Mouse (Mus musculus) forebrain, postnatal 0 days (tissue): ENCODE measurements around the gene Maco1. TPM values are rescaled to one million over a fixed set of nuclear protein-coding genes. Genes with fewer than 3 reads are reported as not detected.

ENCODE experiments used
- ATAC-seq: fragments of 200-750 bp; cut with Nextera tagmentation; 2 replicates; pipeline ENCODE4 v1.8.0; 2017; ENCODE audit warnings: mild to moderate bottlenecking, moderate library complexity
- DNase-seq: peaks from one replicate; pipeline ENCODE4 v3.0.0-alpha.2; 2015
- H3K27ac ChIP-seq: fragments of 300-500 bp; sonication (generic); 2 replicates; pipeline ENCODE4 v1.5.1; 2014; ENCODE audit warnings: low read depth, mild to moderate bottlenecking, antibody characterized with exemption, low read length, moderate library complexity, mixed read lengths
- H3K27me3 ChIP-seq: fragments of 300-500 bp; sonication (generic); 2 replicates; pipeline ENCODE4 v1.6.1; 2014; ENCODE audit warnings: mild to moderate bottlenecking, low read length, mixed read lengths; ENCODE audit not compliant: insufficient read depth
- H3K36me3 ChIP-seq: fragments of 300-500 bp; sonication (generic); 2 replicates; pipeline ENCODE4 v1.6.1; 2014; ENCODE audit warnings: mild to moderate bottlenecking, moderate library complexity; ENCODE audit not compliant: insufficient read depth
- H3K4me1 ChIP-seq: fragments of 300-500 bp; sonication (generic); 2 replicates; pipeline ENCODE4 v1.6.1; 2014; ENCODE audit warnings: antibody characterized with exemption; ENCODE audit not compliant: insufficient read depth
- H3K4me2 ChIP-seq: fragments of 300-500 bp; sonication (generic); 2 replicates; pipeline ENCODE4 v1.6.1; 2014; ENCODE audit warnings: low read depth, mild to moderate bottlenecking, moderate library complexity
- H3K4me3 ChIP-seq: fragments of 300-500 bp; sonication (generic); 2 replicates; pipeline ENCODE4 v1.5.1; 2014; ENCODE audit warnings: low read depth, low read length, mixed read lengths
- H3K9ac ChIP-seq: fragments of 300-500 bp; sonication (generic); 2 replicates; pipeline ENCODE4 v1.6.1; 2014; ENCODE audit warnings: mild to moderate bottlenecking
- H3K9me3 ChIP-seq: fragments of 300-500 bp; sonication (generic); 2 replicates; pipeline ENCODE4 v1.6.1; 2016; ENCODE audit warnings: low read length
- CTCF ChIP-seq: sonication (generic); IDR thresholded peaks from 2 replicates; pipeline ENCODE4 v1.5.1; 2016; ENCODE audit warnings: antibody characterized with exemption, control low read depth, low read depth
- WGBS: fragments of 180-500 bp; shearing (Covaris S2); extraction: QIAGEN DNeasy Blood & Tissue Kit; methylation state at CpG from one replicate; pipeline ENCODE4 v1.1.7; 2014; 5-methylcytosine and 5-hydroxymethylcytosine counted together
- polyA plus RNA-seq: library from polyadenylated mRNA; unstranded; fragments of >200 nt; fragmentation: Nextera tagmentation; extraction: Ambion mirVana; gene quantifications from 2 replicates; pipeline ENCODE4 v1.2.1, GENCODE M21; 2015
- total RNA-seq: library from RNA; depleted of rRNA; stranded (reverse); fragments of >200 nt; gene quantifications from 2 replicates; pipeline ENCODE4 v1.2.3, GENCODE M21; 2014; rRNA removed

Maco1 gene
- total RNA-seq = 84.2 and 103 TPM in 2 replicates
- polyA plus RNA-seq = 55.1 and 78.4 TPM in 2 replicates

DNA sequence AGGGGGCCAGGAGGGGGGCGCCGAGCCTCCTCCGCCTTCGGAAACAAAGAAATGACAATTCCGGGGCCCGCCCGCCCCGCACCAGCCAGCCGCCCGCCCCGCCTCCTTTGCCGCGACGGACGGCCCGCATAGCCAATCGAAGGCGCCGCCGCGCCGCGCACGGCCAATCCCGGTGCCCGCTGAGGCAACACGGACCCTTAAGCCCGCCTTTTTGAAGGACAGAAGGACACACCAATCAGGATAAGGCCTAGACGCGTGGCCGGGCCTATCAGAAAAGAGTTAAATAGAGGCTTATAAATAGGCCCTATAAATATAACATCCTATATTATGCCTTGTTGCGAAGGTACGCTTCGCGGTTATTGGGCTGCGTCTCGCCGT, at the start of gene Maco1:
TSS of gene Maco1 (minus strand) at position 87 of the 378 bp plus-strand sequence.
- Histone ChIP-seq H3K9ac (peak within 1 kb of the TSS; percentile 99), H3K9me3 (no peaks in the 10 kb centered on the region), H3K27me3 (no peaks in the 10 kb centered on the region; the same call in 1 of the 2 replicates), H3K36me3 (no peaks in the 10 kb centered on the region), H3K4me3 (peak within 1 kb of the TSS; percentile 99), H3K27ac (peak within 1 kb of the TSS; percentile 99), H3K4me2 (peak within 1 kb of the TSS; percentile 63), H3K4me1 (peaks cover 15% of the 10 kb centered on the region)
- ATAC-seq (peak; percentile 94), DNase-seq (peak; percentile 99)
- no peak for TF ChIP-seq CTCF
- 2% methylated on average over 38 of the region's 38 CpGs for WGBS

DNA sequence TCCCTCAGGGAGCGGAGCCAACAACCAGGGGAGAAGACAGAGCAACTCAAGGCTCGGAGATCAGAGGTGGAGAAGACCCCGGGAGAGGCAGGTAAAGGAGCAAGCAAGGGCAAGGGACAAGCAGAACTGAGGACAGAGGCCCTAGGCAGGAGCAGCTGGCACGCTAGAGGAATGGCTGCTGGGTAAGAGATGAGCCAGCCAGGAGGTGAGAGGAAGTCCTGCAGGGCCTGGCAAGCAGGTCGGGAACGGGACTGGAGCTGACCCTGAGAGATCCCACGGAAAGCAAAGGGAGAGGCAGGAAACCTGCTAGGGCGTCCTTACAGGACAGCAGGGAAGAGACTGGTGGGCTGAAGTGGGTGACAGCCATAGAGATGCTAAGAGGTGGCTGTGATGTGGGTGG, 48.0 kb upstream of the Maco1 start:
- Histone ChIP-seq H3K27ac (no peak overlapping the region), H3K9me3 (no peaks in the 10 kb centered on the region), H3K36me3 (peaks cover 91% of the 10 kb centered on the region), H3K9ac (no peak overlapping the region), H3K4me1 (no peaks in the 10 kb centered on the region), H3K4me2 (no peak overlapping the region), H3K27me3 (no peaks in the 10 kb centered on the region), H3K4me3 (no peak overlapping the region)
- no peak for DNase-seq
- WGBS = 97% methylated on average over 8 of the region's 8 CpGs
- ATAC-seq = no peak
- TF ChIP-seq CTCF = no peak

DNA sequence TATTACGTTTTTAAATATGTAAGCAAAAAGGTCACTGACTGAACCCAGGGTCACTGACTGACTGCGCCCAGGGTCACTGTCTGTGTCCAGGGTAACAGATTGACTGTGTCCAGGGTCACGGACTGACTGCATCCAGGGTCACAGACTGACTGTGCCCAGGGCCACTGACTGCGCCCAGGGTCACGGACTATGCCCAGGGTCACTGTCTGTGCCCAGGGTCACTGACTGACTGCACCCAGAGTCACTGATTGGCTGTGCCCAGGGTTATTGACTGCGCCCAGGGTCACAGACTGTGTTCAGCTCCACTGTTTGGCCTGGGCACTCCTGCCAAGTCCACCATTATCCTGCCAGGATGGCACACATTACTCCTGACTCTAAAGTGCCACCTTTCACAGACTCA, 44.1 kb upstream of the Maco1 start:
- Histone ChIP-seq H3K27ac (no peak overlapping the region), H3K9ac (no peak overlapping the region), H3K9me3 (no peaks in the 10 kb centered on the region), H3K27me3 (no peaks in the 10 kb centered on the region), H3K4me2 (no peak overlapping the region), H3K4me1 (no peaks in the 10 kb centered on the region), H3K36me3 (peaks cover 62% of the 10 kb centered on the region), H3K4me3 (no peak overlapping the region)
- TF ChIP-seq CTCF = no peak
- 95% methylated on average over 6 of the region's 6 CpGs for WGBS
- DNase-seq (no peak), ATAC-seq (no peak)

DNA sequence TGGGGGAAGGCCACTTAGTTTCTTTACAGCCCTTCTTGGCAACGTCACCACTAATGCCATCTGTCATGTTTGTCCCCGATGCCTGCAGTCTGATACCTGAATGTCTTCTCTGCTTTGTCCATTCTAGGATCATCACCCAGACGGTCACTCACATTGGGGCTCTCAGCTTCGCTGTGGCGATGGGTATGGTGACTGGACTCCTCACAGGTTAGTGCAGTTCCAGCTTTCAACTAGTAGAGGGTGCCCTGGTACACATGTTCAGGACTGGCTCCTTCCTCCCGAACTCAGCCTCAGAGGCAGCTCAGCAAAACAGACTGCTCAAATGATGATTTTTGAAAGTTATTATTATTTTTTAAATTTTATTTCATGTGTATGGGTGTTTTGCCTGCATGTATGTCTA, 39.0 kb upstream of the Maco1 start:
- Histone ChIP-seq H3K4me1 (no peaks in the 10 kb centered on the region), H3K4me2 (no peak overlapping the region), H3K9ac (no peak overlapping the region), H3K27me3 (no peaks in the 10 kb centered on the region), H3K36me3 (peaks cover 19% of the 10 kb centered on the region), H3K9me3 (no peaks in the 10 kb centered on the region), H3K4me3 (no peak overlapping the region), H3K27ac (no peak overlapping the region)
- DNase-seq (no peak), ATAC-seq (no peak)
- no peak for TF ChIP-seq CTCF
- 73% methylated on average over 6 of the region's 6 CpGs for WGBS

DNA sequence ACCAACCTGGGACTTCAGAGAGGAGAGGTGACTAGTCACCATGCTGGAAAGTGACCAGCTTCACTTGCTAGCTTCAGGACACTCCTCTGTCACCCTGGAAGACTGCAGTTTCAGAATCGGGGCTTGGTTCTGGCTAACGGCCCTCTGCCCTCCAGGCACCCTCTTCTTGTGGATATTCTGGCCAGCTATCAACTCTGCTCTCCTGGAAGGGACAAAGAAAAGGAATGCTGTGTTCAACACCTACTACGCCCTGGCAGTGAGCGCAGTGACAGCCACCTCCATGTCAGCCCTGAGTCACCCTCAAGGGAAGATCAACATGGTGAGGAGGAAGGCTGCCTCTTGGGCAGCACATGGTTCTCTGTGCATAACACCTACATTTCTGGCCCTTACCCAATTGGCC, 31.2 kb upstream of the Maco1 start:
- H3K4me3 ChIP-seq = no peak overlapping the region
- ATAC-seq = no peak
- no peak for TF ChIP-seq CTCF
- H3K36me3 ChIP-seq = no peaks in the 10 kb centered on the region
- no peak for DNase-seq
- H3K9ac ChIP-seq = no peak overlapping the region
- H3K27ac ChIP-seq = no peak overlapping the region
- H3K9me3 ChIP-seq = no peaks in the 10 kb centered on the region
- no peaks in the 10 kb centered on the region for H3K27me3 ChIP-seq
- no peak overlapping the region for H3K4me2 ChIP-seq
- WGBS = 85% methylated on average over 4 of the region's 4 CpGs
- no peaks in the 10 kb centered on the region for H3K4me1 ChIP-seq

DNA sequence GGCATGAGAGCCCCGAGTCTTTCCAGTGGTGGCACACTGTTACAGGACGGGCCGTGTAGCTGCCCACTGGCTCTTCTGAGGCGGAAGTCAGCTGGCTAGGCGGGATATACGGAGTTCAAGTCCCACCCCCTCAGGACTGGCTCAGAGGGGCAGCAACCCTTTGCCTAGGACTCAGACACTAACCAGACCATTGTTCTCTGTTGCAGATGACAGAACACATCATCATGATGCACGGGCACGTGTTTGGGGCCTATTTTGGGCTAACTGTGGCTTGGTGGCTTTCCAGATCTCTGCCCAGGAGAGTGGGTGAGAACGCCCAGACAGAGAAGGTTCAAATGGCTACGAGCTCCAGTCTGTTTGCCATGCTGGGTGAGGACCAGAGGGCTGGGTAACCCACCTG, 30.7 kb upstream of the Maco1 start:
- Histone ChIP-seq H3K27me3 (no peaks in the 10 kb centered on the region), H3K9me3 (no peaks in the 10 kb centered on the region), H3K36me3 (no peaks in the 10 kb centered on the region), H3K9ac (no peak overlapping the region), H3K4me1 (no peaks in the 10 kb centered on the region), H3K4me3 (no peak overlapping the region), H3K4me2 (no peak overlapping the region), H3K27ac (no peak overlapping the region)
- DNase-seq (no peak), ATAC-seq (no peak)
- TF ChIP-seq CTCF = no peak
- 87% methylated on average over 10 of the region's 10 CpGs for WGBS

DNA sequence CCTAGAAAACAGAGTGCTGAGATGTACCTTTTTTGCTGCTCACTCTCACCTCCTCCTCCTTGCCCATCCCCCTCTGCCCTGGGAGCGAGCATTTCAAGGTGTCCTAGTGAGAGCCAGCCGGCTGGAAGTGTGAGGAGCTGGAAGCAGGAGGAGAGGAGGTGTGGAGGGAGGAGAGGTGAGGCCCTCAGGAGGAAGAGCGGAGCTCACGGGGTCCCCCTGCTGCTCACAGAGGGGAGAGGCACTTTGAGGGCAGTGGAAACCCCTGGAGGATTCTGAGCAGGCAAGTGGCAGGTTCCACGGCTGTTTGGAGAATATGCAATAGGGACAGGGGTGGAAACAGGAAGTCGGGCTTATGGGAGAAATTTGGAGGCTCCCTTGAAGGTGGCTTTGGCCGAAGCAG, 30.1 kb upstream of the Maco1 start:
- 33% methylated on average over 7 of the region's 7 CpGs for WGBS
- no peak overlapping the region for H3K4me2 ChIP-seq
- H3K27ac ChIP-seq = no peak overlapping the region
- no peaks in the 10 kb centered on the region for H3K36me3 ChIP-seq
- H3K9me3 ChIP-seq = no peaks in the 10 kb centered on the region
- no peaks in the 10 kb centered on the region for H3K27me3 ChIP-seq
- DNase-seq (no peak), ATAC-seq (no peak)
- no peaks in the 10 kb centered on the region for H3K4me1 ChIP-seq
- peak; percentile 53 for TF ChIP-seq CTCF
- no peak overlapping the region for H3K9ac ChIP-seq
- H3K4me3 ChIP-seq = no peak overlapping the region
